Mouse (Mus musculus): ENCODE data around the gene Rtp4. TPM values are rescaled to one million over a fixed set of nuclear protein-coding genes. Genes with fewer than 3 reads are reported as not detected.
A peak's percentile ranks its signal among the peaks of the same experiment; 100 is the strongest.

The Rtp4 gene
- total RNA-seq, 2 experiments from 2014 or later, result 2.4 to 3.0 TPM

- intact Hi-C loops (cut with DNase I), result no loop called here
- no peak for DNase-seq
Measured at GRCm38 (mm10) chr16:23511166-23511935, 8.7 kb upstream of the Rtp4 start.

- no peak for DNase-seq
- intact Hi-C loops (cut with DNase I), result no loop called here
Measured at GRCm38 (mm10) chr16:23513401-23513800, 6.7 kb upstream of the Rtp4 start.

DNA sequence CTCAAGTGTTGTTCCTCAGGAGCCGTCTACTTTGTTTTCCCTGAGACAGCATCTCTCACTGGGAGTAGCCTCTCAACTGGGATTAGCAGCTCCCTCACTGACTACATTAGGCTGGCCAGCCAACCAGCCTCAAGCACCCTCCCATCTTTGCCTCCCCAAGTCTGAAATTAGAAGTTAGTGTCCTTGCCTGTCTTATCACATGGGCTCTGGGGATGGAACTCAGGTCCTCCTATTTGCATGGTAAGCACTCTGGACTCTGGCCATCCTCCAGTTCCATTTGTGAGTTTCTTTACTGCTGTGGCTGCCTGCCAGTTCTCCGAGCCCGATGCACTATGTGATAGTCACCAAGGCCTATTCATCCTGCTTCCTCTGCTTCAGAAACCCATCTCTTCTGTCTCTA is 4.3 kb upstream of the Rtp4 start:
- intact Hi-C loops (cut with DNase I), result no loop called here
- DNase-seq, result peak; percentile 55 to 67

GRCm38 (mm10) chr16:23516606-23517005 is 3.5 kb upstream of the Rtp4 start:
- DNase-seq, result no peak
- intact Hi-C loops (cut with DNase I), result no loop called here

- intact Hi-C loops (cut with DNase I), result no loop called here
- DNase-seq, result no peak
Measured at GRCm38 (mm10) chr16:23517230-23517629, 2.9 kb upstream of the Rtp4 start.

GRCm38 (mm10) chr16:23517754-23518566 is 2.1 kb upstream of the Rtp4 start:
- intact Hi-C loops (cut with DNase I), result no loop called here
- DNase-seq, result no peak

DNA sequence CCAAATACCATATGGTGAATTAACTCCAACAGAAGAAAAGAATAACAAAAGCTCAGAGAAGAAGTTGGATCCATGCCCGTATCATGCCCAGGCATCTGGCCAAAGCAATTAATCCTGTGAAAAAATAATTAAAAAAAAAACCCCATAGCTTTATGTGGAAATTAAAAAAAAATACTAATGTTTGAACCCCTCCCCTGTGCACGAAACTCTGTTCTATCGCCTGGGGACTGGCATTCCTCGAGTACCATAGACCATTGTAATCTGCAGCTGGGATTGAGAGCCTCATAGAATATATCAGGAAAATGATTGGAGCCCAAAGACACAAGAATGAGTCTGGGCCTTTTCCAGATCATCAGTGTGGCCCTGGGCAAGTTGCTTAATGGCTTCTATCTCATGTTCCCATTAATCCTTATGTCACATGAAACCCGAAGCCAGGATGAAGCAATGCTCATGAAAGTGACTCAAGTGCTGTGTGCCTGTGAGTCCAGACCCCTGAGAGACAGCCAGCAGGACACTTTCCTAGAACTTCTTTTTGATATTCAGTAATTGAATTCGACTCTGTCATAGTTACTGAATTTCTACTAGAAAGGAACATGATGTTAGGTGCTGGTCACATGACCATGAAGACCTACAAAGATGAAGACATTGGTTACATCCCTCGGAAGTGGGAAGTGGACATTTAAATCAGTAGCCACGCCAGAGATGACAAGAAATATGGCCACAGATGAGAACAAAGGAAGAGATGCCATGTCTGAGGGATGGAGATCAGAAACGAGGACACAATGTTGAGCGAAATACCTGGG is 1.3 kb upstream of the Rtp4 start:
- intact Hi-C loops (cut with DNase I), result no loop called here
- no peak for DNase-seq

- intact Hi-C loops (cut with DNase I), result no loop called here
- no peak for DNase-seq
Measured at GRCm38 (mm10) chr16:23519771-23520170, 320 bp upstream of the Rtp4 start.

GRCm38 (mm10) chr16:23521092-23521491 is 1.0 kb downstream of the Rtp4 start:
- DNase-seq, result no peak
- intact Hi-C loops (cut with DNase I), result no loop called here

DNA sequence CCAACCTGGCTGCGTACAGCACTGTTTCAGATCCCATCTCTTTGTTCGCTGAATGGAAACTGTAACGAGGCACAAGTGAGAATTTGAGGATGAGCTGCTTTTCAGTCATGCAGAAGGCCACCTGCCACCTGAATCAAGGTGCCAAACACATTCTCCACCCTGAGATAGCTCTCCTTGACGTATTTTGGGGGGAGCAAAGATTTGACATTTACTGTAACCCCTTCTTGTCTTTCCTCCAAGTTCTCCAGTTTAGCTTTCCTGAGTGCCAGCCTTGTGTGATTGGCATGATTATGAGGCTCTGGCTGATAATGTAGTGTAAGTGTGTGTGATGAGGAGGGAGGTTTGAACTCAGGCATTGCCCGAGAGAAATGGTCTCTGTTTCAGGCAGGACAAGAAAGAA is 2.0 kb downstream of the Rtp4 start:
- no peak for DNase-seq
- intact Hi-C loops (cut with DNase I), result no loop called here

GRCm38 (mm10) chr16:23529186-23529585 is 9.1 kb downstream of the Rtp4 start:
- no peak for DNase-seq
- intact Hi-C loops (cut with DNase I), result no loop called here

- intact Hi-C loops (cut with DNase I), result no loop called here
- DNase-seq, result no peak
Measured at GRCm38 (mm10) chr16:23533707-23534106, 13.6 kb downstream of the Rtp4 start.

GRCm38 (mm10) chr16:23541046-23541445 is 21.0 kb downstream of the Rtp4 start:
- DNase-seq, result no peak
- intact Hi-C loops (cut with DNase I), result no loop called here

- DNase-seq, result no peak
- intact Hi-C loops (cut with DNase I), result no loop called here
Measured at GRCm38 (mm10) chr16:23542866-23543265, 22.8 kb downstream of the Rtp4 start.

- intact Hi-C loops (cut with DNase I), result no loop called here
- DNase-seq, result no peak
Measured at GRCm38 (mm10) chr16:23544361-23544760, 24.3 kb downstream of the Rtp4 start.

GRCm38 (mm10) chr16:23547783-23548182 is 27.7 kb downstream of the Rtp4 start:
- intact Hi-C loops (cut with DNase I), result loop anchor here (1.0 kb wide), 1 partner anchor 95 kb away; no protein-coding TSS in a partner anchor
- DNase-seq, result no peak

DNA sequence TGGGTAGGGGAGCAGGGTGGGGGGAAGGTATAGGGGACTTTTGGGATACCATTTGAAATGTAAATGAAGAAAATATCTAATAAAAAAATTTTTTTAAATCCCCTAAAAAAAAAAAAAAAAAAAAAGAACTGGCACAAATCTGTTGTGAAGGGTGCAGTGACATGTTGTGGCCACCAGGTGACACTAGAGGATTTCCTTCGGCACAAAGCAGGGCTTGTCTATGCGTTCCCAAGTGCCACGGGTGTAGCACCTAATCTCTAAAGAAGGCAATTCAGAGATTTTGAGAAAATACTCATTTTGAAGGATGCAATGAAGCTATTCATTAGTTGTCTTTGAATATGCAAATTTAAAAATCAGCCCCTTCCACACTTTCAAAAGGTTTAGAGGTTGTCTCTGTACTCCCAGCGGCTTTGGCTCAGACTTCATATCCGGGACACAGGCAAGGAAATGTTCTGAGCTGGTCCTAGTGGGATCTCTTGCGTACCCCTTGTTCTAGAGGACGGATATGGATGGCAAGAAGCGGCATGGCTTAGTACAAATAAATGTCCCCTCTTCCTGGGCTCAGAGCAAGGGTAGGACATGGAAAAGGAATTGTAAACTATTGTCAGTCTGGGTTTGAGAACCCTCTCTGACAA is 30.4 kb downstream of the Rtp4 start:
- intact Hi-C loops (cut with DNase I), result loop anchor here (1.0 to 2.0 kb wide), 2 partner anchors 349 to 402 kb away; no protein-coding TSS in a partner anchor
- DNase-seq, result peak; percentile 43 to 72

GRCm38 (mm10) chr16:23550981-23551582 is 31.0 kb downstream of the Rtp4 start:
- intact Hi-C loops (cut with DNase I), result loop anchor here (1.0 to 2.0 kb wide), 2 partner anchors 348 to 402 kb away; no protein-coding TSS in a partner anchor
- DNase-seq, result no peak

DNA sequence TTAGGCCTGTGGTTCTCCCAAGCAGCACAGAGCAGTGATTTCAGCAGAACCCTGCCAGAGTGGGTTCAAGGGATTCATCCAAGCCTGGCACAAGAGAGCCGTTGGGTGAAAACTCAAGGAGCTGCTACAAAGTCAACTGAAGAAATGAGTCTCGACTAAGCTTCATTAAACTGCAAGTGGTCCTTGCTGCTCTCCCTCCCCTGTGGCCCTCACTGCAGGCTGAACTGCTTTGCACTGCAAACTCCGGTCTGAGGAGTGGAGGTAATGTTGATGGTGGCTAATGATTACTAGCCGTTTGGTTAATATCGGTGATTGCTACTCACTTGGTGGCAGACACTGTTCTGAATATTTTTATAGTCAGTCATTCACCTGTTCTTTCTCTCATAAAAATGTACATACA is 34.6 kb downstream of the Rtp4 start:
- intact Hi-C loops (cut with DNase I), result no loop called here
- DNase-seq, result no peak

- no peak for DNase-seq
- intact Hi-C loops (cut with DNase I), result no loop called here
Measured at GRCm38 (mm10) chr16:23557195-23557594, 37.1 kb downstream of the Rtp4 start.

Data from heart, postnatal 14 days (tissue).